Mouse (Mus musculus): ENCODE measurements around the gene Wee2. TPM values are rescaled to one million over a fixed set of nuclear protein-coding genes. Genes with fewer than 3 reads are reported as not detected.

Gene Wee2
- 0.07 TPM in 1 of 2 replicates, not detected in the other for polyA plus RNA-seq (2016; fragmentation: Nextera tagmentation; extraction: Ambion mirVana)

GRCm38 (mm10) chr6:40438936-40439335 is at the start of gene Wee2:
Gene Wee2 (plus strand): TSS chr6:40439088.
- Histone ChIP-seq H3K27me3 (ENCODE audit: low read depth, poor library complexity, severe bottlenecking) (peaks cover 49% of the 10 kb centered on the region), H3K27ac (replicated peaks) (no peak within 1 kb of the TSS), H3K4me1 (peaks cover 13% of the 10 kb centered on the region), H3K36me3 (no peaks in the 10 kb centered on the region), H3K9me3 (replicated peaks) (no peaks in the 10 kb centered on the region), H3K4me3 (no peak within 1 kb of the TSS)
- DNase-seq (ENCODE audit: low spot score) = no peak
- 81% methylated on average over 5 of the region's 5 CpGs for WGBS

- H3K9me3 ChIP-seq (replicated peaks) = no peaks in the 10 kb centered on the region
- H3K4me3 ChIP-seq = no peak overlapping the region
- H3K27ac ChIP-seq (replicated peaks) = no peak overlapping the region
- DNase-seq (ENCODE audit: low spot score) = no peak
- peaks cover 34% of the 10 kb centered on the region for H3K36me3 ChIP-seq
- peaks cover 10% of the 10 kb centered on the region for H3K4me1 ChIP-seq
- H3K27me3 ChIP-seq (ENCODE audit: low read depth, poor library complexity, severe bottlenecking) = no peaks in the 10 kb centered on the region
- WGBS = 88% methylated on average over 1 of the region's 1 CpGs
Measured at GRCm38 (mm10) chr6:40390975-40391374, 47.9 kb upstream of the Wee2 start.

- Histone ChIP-seq H3K36me3 (peaks cover 37% of the 10 kb centered on the region), H3K9me3 (replicated peaks) (no peaks in the 10 kb centered on the region; the same call in 1 of the 2 replicates), H3K4me3 (no peak overlapping the region), H3K27me3 (ENCODE audit: low read depth, poor library complexity, severe bottlenecking) (no peaks in the 10 kb centered on the region), H3K4me1 (peaks cover 10% of the 10 kb centered on the region), H3K27ac (replicated peaks) (no peak overlapping the region)
- DNase-seq (ENCODE audit: low spot score) = peak; percentile 78
- WGBS = 20% methylated on average over 3 of the region's 3 CpGs
Measured at GRCm38 (mm10) chr6:40393213-40393612, 45.7 kb upstream of the Wee2 start.

DNA sequence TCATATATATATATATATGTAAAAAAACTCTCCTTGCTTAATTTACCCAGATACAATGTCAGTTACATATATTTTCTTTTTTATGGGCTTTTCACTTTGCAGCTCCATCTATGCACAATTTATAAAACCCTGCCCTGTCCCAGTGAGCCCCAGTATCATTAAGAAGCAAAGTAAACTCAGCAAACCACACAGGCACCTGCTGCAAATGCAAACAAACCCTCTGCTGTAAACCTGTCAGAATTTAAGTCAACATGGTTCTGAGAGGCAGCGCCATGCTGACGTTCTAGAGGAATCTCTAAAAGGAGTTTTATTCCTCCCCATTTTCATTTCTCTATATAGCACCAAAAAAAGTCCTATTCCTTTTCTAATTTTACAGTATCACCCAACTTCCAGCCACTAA is 36.9 kb upstream of the Wee2 start:
- Histone ChIP-seq H3K27me3 (ENCODE audit: low read depth, poor library complexity, severe bottlenecking) (no peaks in the 10 kb centered on the region), H3K27ac (replicated peaks) (no peak overlapping the region), H3K4me3 (no peak overlapping the region), H3K4me1 (no peaks in the 10 kb centered on the region), H3K36me3 (peaks cover 89% of the 10 kb centered on the region), H3K9me3 (replicated peaks) (peaks cover 4% of the 10 kb centered on the region; the same call in 1 of the 2 replicates)
- 94% methylated on average over 2 of the region's 2 CpGs for WGBS
- no peak for DNase-seq (ENCODE audit: low spot score)

DNA sequence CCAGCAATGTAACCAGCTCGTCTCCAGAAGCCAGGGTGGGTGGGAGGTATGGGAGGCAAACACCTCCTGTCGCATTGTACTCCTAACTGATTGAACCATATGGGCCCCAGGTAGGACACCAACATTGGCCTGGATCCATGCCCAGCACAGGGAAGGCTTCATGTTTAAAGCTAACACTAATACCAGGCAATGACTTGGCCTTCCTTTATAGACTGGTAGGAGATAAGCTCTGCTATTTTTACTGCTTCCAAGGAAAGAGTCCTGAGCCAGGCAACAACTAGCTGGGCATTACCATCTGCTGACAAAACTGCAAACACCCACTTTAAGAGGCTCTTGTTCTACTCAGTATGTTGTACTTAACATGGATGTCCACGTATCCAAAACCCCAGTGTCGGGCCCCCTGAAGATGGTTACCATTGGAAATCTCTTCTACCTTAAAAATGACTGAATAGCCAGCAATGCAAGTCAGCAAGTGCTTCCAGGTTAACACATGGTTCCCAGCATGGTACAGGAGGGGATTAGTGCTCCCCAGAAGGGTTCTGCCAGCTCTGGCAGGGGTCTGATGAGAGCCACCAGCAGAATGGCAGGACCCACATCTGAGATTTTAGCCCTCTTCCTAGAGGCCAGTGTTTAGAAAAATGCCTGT is 35.1 kb upstream of the Wee2 start:
- H3K36me3 ChIP-seq = peaks cover 89% of the 10 kb centered on the region
- no peak overlapping the region for H3K27ac ChIP-seq (replicated peaks)
- no peaks in the 10 kb centered on the region for H3K4me1 ChIP-seq
- 95% methylated on average over 4 of the region's 4 CpGs for WGBS
- no peak overlapping the region for H3K4me3 ChIP-seq
- DNase-seq (ENCODE audit: low spot score) = no peak
- no peaks in the 10 kb centered on the region for H3K27me3 ChIP-seq (ENCODE audit: low read depth, poor library complexity, severe bottlenecking)
- peaks cover 2% of the 10 kb centered on the region; the same call in 1 of the 2 replicates for H3K9me3 ChIP-seq (replicated peaks)

- DNase-seq (ENCODE audit: low spot score) = no peak
- H3K36me3 ChIP-seq = peaks cover 51% of the 10 kb centered on the region
- H3K27me3 ChIP-seq (ENCODE audit: low read depth, poor library complexity, severe bottlenecking) = no peaks in the 10 kb centered on the region
- H3K9me3 ChIP-seq (replicated peaks) = no peaks in the 10 kb centered on the region
- H3K4me3 ChIP-seq = no peak overlapping the region
- no peak overlapping the region for H3K27ac ChIP-seq (replicated peaks)
- WGBS = 94% methylated on average over 3 of the region's 3 CpGs
- H3K4me1 ChIP-seq = no peaks in the 10 kb centered on the region
Measured at GRCm38 (mm10) chr6:40411085-40411484, 27.8 kb upstream of the Wee2 start.

- peaks cover 38% of the 10 kb centered on the region for H3K36me3 ChIP-seq
- H3K9me3 ChIP-seq (replicated peaks) = no peaks in the 10 kb centered on the region
- H3K4me3 ChIP-seq = no peak overlapping the region
- DNase-seq (ENCODE audit: low spot score) = no peak
- H3K27me3 ChIP-seq (ENCODE audit: low read depth, poor library complexity, severe bottlenecking) = no peaks in the 10 kb centered on the region
- no peaks in the 10 kb centered on the region for H3K4me1 ChIP-seq
- 91% methylated on average over 5 of the region's 5 CpGs for WGBS
- H3K27ac ChIP-seq (replicated peaks) = no peak overlapping the region
Measured at GRCm38 (mm10) chr6:40413046-40413445, 25.8 kb upstream of the Wee2 start.

- Histone ChIP-seq H3K36me3 (peaks cover 38% of the 10 kb centered on the region), H3K4me1 (no peaks in the 10 kb centered on the region), H3K9me3 (replicated peaks) (no peaks in the 10 kb centered on the region), H3K4me3 (no peak overlapping the region), H3K27ac (replicated peaks) (no peak overlapping the region), H3K27me3 (ENCODE audit: low read depth, poor library complexity, severe bottlenecking) (no peaks in the 10 kb centered on the region)
- no peak for DNase-seq (ENCODE audit: low spot score)
- 94% methylated on average over 3 of the region's 3 CpGs for WGBS
Measured at GRCm38 (mm10) chr6:40413565-40413964, 25.3 kb upstream of the Wee2 start.

DNA sequence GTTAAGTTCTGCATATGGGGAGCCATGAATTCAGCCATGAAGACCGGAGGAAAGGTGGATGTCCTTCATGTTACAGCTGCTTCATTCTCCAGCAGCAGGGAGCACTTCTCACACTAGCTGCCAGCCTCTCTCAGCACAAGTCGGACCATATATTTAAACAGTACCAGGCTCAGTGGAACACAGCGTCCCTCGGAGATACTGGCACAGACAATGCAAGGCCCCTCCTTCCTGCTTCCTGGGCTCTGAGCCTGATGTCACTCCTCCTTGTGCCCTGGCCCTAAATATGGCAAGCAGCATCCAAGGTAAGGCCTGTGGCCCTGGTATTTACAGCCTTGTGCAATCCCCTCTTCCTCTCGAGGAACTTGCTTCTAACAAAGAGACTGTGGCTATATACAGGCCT is 23.1 kb upstream of the Wee2 start:
- WGBS = 88% methylated on average over 5 of the region's 5 CpGs
- no peaks in the 10 kb centered on the region for H3K9me3 ChIP-seq (replicated peaks)
- DNase-seq (ENCODE audit: low spot score) = no peak
- H3K27ac ChIP-seq (replicated peaks) = no peak overlapping the region
- H3K4me1 ChIP-seq = no peaks in the 10 kb centered on the region
- H3K4me3 ChIP-seq = no peak overlapping the region
- H3K36me3 ChIP-seq = peaks cover 31% of the 10 kb centered on the region
- no peaks in the 10 kb centered on the region for H3K27me3 ChIP-seq (ENCODE audit: low read depth, poor library complexity, severe bottlenecking)

- DNase-seq (ENCODE audit: low spot score) = no peak
- no peak overlapping the region for H3K4me3 ChIP-seq
- WGBS = 94% methylated on average over 4 of the region's 4 CpGs
- no peaks in the 10 kb centered on the region for H3K4me1 ChIP-seq
- H3K27ac ChIP-seq (replicated peaks) = no peak overlapping the region
- peaks cover 41% of the 10 kb centered on the region for H3K36me3 ChIP-seq
- H3K9me3 ChIP-seq (replicated peaks) = no peaks in the 10 kb centered on the region
- no peaks in the 10 kb centered on the region for H3K27me3 ChIP-seq (ENCODE audit: low read depth, poor library complexity, severe bottlenecking)
Measured at GRCm38 (mm10) chr6:40418386-40418785, 20.5 kb upstream of the Wee2 start.

DNA sequence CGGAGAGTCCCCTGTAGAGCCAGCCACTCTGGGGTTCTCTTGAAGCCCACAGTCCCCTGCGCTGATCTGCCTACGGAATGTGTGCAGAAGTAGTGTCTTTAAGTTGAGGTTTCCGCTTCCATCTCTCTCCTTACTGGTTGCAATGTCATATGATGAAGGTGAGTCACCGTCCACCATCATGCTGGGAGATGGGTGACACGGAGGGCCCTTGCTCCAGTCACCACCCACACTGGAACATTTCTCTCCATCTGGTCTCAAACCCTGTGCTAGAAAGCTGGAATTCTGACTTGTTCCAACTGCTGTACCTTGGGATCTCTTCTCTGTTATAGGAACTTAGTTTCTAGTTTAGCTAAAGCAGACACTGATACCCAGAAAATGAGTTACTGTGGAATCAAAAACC is 17.8 kb upstream of the Wee2 start:
- Histone ChIP-seq H3K4me3 (no peak overlapping the region), H3K9me3 (replicated peaks) (no peaks in the 10 kb centered on the region), H3K36me3 (peaks cover 32% of the 10 kb centered on the region), H3K27ac (replicated peaks) (no peak overlapping the region), H3K4me1 (no peaks in the 10 kb centered on the region), H3K27me3 (ENCODE audit: low read depth, poor library complexity, severe bottlenecking) (no peaks in the 10 kb centered on the region)
- WGBS = 92% methylated on average over 6 of the region's 6 CpGs
- no peak for DNase-seq (ENCODE audit: low spot score)

DNA sequence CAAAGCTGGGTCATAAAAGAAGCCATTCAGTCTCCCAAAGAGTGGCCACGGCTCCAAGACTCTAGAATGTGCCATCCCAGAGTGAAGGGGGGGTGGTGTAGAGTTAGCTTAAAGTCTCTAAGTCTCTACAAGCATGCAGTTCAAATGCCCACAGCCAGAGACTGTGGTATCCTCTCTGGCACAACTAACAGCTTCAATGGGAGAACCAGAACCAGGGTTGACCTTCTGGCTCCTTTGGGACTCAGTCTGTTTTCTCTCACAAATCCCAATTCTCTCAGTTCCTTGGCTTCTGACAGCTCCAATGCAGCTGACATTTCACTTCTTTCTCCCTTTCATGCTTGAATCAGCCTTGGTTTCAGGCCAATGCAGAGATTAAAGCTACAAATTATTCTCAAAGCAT is 15.9 kb upstream of the Wee2 start:
- Histone ChIP-seq H3K36me3 (peaks cover 26% of the 10 kb centered on the region), H3K27ac (replicated peaks) (no peak overlapping the region), H3K9me3 (replicated peaks) (no peaks in the 10 kb centered on the region), H3K27me3 (ENCODE audit: low read depth, poor library complexity, severe bottlenecking) (no peaks in the 10 kb centered on the region), H3K4me3 (no peak overlapping the region), H3K4me1 (no peaks in the 10 kb centered on the region)
- no peak for DNase-seq (ENCODE audit: low spot score)
- 100% methylated on average over 1 of the region's 1 CpGs for WGBS

GRCm38 (mm10) chr6:40423774-40424173 is 15.1 kb upstream of the Wee2 start:
- H3K4me1 ChIP-seq = no peaks in the 10 kb centered on the region
- DNase-seq (ENCODE audit: low spot score) = peak; percentile 37
- no peaks in the 10 kb centered on the region for H3K9me3 ChIP-seq (replicated peaks)
- no peaks in the 10 kb centered on the region for H3K27me3 ChIP-seq (ENCODE audit: low read depth, poor library complexity, severe bottlenecking)
- no peak overlapping the region for H3K4me3 ChIP-seq
- 62% methylated on average over 1 of the region's 1 CpGs for WGBS
- H3K27ac ChIP-seq (replicated peaks) = no peak overlapping the region
- peaks cover 18% of the 10 kb centered on the region for H3K36me3 ChIP-seq

Data from midbrain, embryonic 10.5 days (tissue).